In the genomic region with DNA sequence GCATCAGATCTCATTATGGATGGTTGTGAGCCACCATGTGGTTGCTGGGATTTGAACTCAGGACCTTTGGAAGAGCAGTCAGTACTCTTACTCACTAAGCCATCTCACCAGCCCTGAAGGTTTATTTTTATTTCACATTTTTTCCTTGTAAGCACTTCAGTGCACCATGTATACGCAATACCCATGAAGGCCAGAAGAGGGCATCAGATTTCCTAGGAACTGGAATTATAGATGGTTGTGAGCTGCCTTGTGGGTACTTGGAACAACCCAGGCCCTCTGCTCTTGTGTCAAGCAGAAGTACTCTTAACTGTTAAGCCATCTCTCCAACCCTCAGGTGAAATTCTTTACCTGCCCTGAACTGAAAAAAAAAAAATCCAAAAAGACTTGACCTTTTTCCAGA, we compare ENCODE assay signal across 1 mouse cellular context.
TF ChIP-seq lines count a peak whose summit lies in the region.

No protein-coding gene starts in this region.

TF ChIP-seq in CH12.LX, 34 proteins besides CTCF, POLR2A, EP300 and RAD21 (continued from another document):
- TF ChIP-seq MAFK (IDR thresholded peaks at IDR 0.05; ENCODE audit: insufficient replicate concordance, low read length) (no peak), MEF2A (IDR thresholded peaks at IDR 0.05; ENCODE audit: borderline replicate concordance, low read depth, low read length) (no peak), E2F4 (IDR thresholded peaks at IDR 0.05; ENCODE audit: insufficient replicate concordance, low read depth, low read length) (no peak), SMC3 (IDR thresholded peaks at IDR 0.05; ENCODE audit: low read depth, low read length) (peak; percentile 67), USF1 (IDR thresholded peaks at IDR 0.05; ENCODE audit: low read depth, low read length) (no peak)
